Mouse (Mus musculus) hindbrain, embryonic 16.5 days (tissue): ENCODE results near the gene Aes. TPM values are rescaled to one million over a fixed set of nuclear protein-coding genes. Genes with fewer than 3 reads are reported as not detected.

Source experiments
- ATAC-seq: fragments of 200-750 bp; cut with Nextera tagmentation; 2 replicates; pipeline ENCODE4 v1.8.0; 2017; ENCODE audit warnings: moderate TSS enrichment, moderate library complexity
- H3K27ac ChIP-seq: fragments of 300-500 bp; sonication (generic); 2 replicates; pipeline ENCODE4 v1.5.1; 2014; ENCODE audit warnings: low read depth, mild to moderate bottlenecking, control low read depth, low read length, moderate library complexity
- H3K27me3 ChIP-seq: fragments of 300-500 bp; sonication (generic); replicated peaks from 2 replicates; pipeline ENCODE4 v1.6.1; 2014; ENCODE audit warnings: low read length; ENCODE audit not compliant: control insufficient read depth, insufficient read depth
- H3K36me3 ChIP-seq: fragments of 300-500 bp; sonication (generic); 2 replicates; pipeline ENCODE4 v1.6.1; 2014; ENCODE audit warnings: mild to moderate bottlenecking, low read length, moderate library complexity, mixed read lengths; ENCODE audit not compliant: control insufficient read depth, insufficient read depth
- H3K4me1 ChIP-seq: fragments of 300-500 bp; sonication (generic); 2 replicates; pipeline ENCODE4 v1.6.1; 2014; ENCODE audit warnings: low read depth, low read length; ENCODE audit not compliant: control insufficient read depth, insufficient read depth
- H3K4me2 ChIP-seq: fragments of 300-500 bp; sonication (generic); 2 replicates; pipeline ENCODE4 v1.6.1; 2014; ENCODE audit warnings: mild to moderate bottlenecking, low read length, control low read depth, moderate library complexity
- H3K4me3 ChIP-seq: fragments of 300-500 bp; sonication (generic); 2 replicates; pipeline ENCODE4 v1.5.1; 2014; ENCODE audit warnings: mild to moderate bottlenecking, low read length, control low read depth, moderate library complexity
- H3K9ac ChIP-seq: fragments of 300-500 bp; sonication (generic); 2 replicates; pipeline ENCODE4 v1.6.1; 2014; ENCODE audit warnings: low read depth, mild to moderate bottlenecking, control low read depth, low read length, moderate library complexity
- H3K9me3 ChIP-seq: fragments of 300-500 bp; sonication (generic); 2 replicates; pipeline ENCODE4 v1.6.1; 2014; ENCODE audit warnings: mild to moderate bottlenecking, low read length, moderate library complexity; ENCODE audit not compliant: control insufficient read depth
- WGBS: fragments of 180-500 bp; shearing (Covaris S2); extraction: QIAGEN DNeasy Blood & Tissue Kit; methylation state at CpG from one replicate; pipeline ENCODE4 v1.1.7; 2014; 5-methylcytosine and 5-hydroxymethylcytosine counted together
- polyA plus RNA-seq: library from polyadenylated mRNA; unstranded; fragments of >200 nt; fragmentation: Nextera tagmentation; extraction: Ambion mirVana; gene quantifications from 2 replicates; pipeline ENCODE4 v1.2.1, GENCODE M21; 2015

The Aes gene
- polyA plus RNA-seq, 1 experiment from 2014 or later, result 457 TPM

- ATAC-seq, result no peak
- Histone ChIP-seq H3K27me3 (peaks cover 6% of the 10 kb centered on the region; the same call in 1 of the 2 replicates), H3K4me1 (no peaks in the 10 kb centered on the region), H3K9me3 (no peaks in the 10 kb centered on the region), H3K4me2 (no peak within 1 kb of the TSS), H3K4me3 (no peak within 1 kb of the TSS), H3K27ac (no peak within 1 kb of the TSS), H3K9ac (0 out of 2 replicates have a peak within 1 kb of the TSS, but pooled peaks have one; percentile 24), H3K36me3 (no peaks in the 10 kb centered on the region; the same call in 1 of the 2 replicates)
- WGBS, result 37% methylated on average over 7 of the region's 9 CpGs
Observed at GRCm38 (mm10) chr10:81524051-81524605, 35.2 kb upstream of the Aes start, which contains the start of gene Gna15. Gna15 (minus strand) TSS chr10:81524225.

DNA sequence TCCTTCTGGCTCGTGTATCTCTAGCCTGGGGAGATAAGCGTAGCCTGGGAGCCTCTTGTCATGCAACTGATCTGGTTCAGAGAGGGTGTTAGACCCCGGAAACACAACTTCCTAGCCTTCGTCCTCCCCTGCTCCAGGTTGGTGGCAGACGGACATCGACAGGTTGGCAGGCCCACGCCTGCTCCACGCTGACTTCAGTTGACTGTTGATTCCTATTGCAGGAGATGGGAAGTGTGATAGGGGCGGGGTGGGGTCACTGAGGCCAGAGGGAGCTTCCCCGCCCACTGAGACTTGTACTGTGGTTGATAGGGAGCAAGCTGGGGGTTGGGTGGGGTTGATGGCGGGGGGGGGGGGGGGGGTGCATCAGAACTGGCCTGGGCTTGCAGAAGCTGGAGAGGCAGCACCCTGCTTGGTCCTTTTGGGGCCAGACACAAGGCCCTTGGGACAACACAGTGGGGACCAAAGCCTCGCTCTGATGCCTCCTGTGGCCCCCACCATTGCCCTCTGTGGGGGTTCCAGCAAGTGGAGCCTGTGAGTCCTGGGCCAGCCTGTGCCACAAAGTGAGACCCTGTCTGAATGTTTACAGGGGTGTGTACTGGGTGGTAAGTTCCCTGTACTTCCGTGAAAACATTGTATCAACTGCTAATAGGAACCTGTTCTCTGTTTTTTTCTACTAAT is 34.1 kb upstream of the Aes start:
- no peak for ATAC-seq
- H3K4me3 ChIP-seq, result no peak overlapping the region
- 60% methylated on average over 12 of the region's 13 CpGs for WGBS
- no peak overlapping the region for H3K9ac ChIP-seq
- no peaks in the 10 kb centered on the region for H3K9me3 ChIP-seq
- H3K27me3 ChIP-seq, result 0 out of 2 replicates have a peak, but pooled peaks cover 2% of the 10 kb centered on the region
- H3K27ac ChIP-seq, result no peak overlapping the region
- no peak overlapping the region for H3K4me2 ChIP-seq
- no peaks in the 10 kb centered on the region for H3K4me1 ChIP-seq
- H3K36me3 ChIP-seq, result peaks cover 10% of the 10 kb centered on the region

DNA sequence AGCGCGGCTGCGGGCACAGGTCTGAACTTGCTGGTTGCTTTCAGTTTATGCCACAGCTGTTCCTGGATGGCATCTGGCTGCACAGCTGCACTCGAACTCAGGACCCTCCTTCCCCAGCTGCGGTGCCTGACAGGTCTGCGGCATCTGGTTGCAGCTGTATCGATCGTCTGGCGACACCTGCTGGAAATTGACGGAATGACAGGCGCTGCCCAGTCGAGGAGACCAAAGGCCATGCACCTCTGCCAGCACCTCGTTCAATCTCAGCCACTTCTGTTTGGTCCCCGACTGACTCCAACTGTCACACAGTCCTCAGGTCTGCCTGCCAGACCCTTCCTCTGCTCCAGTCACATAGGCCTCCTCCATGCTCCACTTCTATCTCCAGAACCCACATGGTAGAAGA is 32.5 kb upstream of the Aes start:
- 17% methylated on average over 14 of the region's 14 CpGs for WGBS
- Histone ChIP-seq H3K9me3 (no peaks in the 10 kb centered on the region), H3K4me2 (no peak overlapping the region), H3K4me3 (no peak overlapping the region), H3K27me3 (0 out of 2 replicates have a peak, but pooled peaks cover 2% of the 10 kb centered on the region), H3K36me3 (peaks cover 20% of the 10 kb centered on the region), H3K4me1 (no peaks in the 10 kb centered on the region), H3K9ac (no peak overlapping the region), H3K27ac (no peak overlapping the region)
- ATAC-seq, result 0 out of 2 replicates have a peak, but pooled peaks have one; percentile 35

GRCm38 (mm10) chr10:81534826-81535225 is 24.5 kb upstream of the Aes start:
- Histone ChIP-seq H3K4me2 (no peak overlapping the region), H3K27ac (no peak overlapping the region), H3K27me3 (no peaks in the 10 kb centered on the region), H3K9ac (no peak overlapping the region), H3K9me3 (no peaks in the 10 kb centered on the region), H3K36me3 (peaks cover 17% of the 10 kb centered on the region), H3K4me1 (no peaks in the 10 kb centered on the region), H3K4me3 (no peak overlapping the region)
- ATAC-seq, result no peak
- WGBS, result 68% methylated on average over 16 of the region's 16 CpGs

DNA sequence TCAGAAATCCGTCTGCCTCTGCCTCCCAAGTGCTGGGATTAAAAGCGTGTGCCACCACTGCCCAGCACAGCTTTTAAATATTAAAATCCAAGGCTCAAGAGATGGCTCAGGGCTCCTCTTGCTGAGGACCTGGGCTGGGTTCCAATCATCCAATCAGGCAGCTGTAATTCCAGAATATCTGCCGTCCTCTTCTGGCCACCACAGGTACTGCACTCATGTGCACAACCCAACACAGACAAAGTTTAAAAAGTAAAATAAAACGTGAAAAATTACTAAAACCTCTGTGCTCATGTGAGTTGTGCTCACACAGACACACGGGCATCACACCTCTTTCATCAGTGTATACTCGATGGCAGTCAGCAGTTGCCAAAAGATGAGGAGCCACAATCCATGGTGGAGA is 22.6 kb upstream of the Aes start:
- Histone ChIP-seq H3K4me1 (peaks cover 7% of the 10 kb centered on the region), H3K27ac (no peak overlapping the region), H3K4me3 (no peak overlapping the region), H3K36me3 (peaks cover 4% of the 10 kb centered on the region), H3K27me3 (no peaks in the 10 kb centered on the region), H3K4me2 (no peak overlapping the region), H3K9ac (no peak overlapping the region), H3K9me3 (no peaks in the 10 kb centered on the region)
- ATAC-seq, result no peak
- 81% methylated on average over 6 of the region's 6 CpGs for WGBS

- Histone ChIP-seq H3K4me2 (no peak overlapping the region), H3K27me3 (no peaks in the 10 kb centered on the region), H3K27ac (no peak overlapping the region), H3K4me3 (no peak overlapping the region), H3K36me3 (peaks cover 4% of the 10 kb centered on the region), H3K9ac (no peak overlapping the region), H3K9me3 (no peaks in the 10 kb centered on the region), H3K4me1 (peaks cover 13% of the 10 kb centered on the region)
- no peak for ATAC-seq
- whole genome bisulfite sequencing, result 93% methylated on average over 2 of the region's 2 CpGs
Observed at GRCm38 (mm10) chr10:81537429-81537828, 21.9 kb upstream of the Aes start.

- 90% methylated on average over 3 of the region's 3 CpGs for WGBS
- no peak overlapping the region for H3K9ac ChIP-seq
- ATAC-seq, result no peak
- H3K4me1 ChIP-seq, result peaks cover 23% of the 10 kb centered on the region
- no peak overlapping the region for H3K4me2 ChIP-seq
- H3K9me3 ChIP-seq, result no peaks in the 10 kb centered on the region
- H3K27me3 ChIP-seq, result no peaks in the 10 kb centered on the region
- H3K36me3 ChIP-seq, result no peaks in the 10 kb centered on the region
- no peak overlapping the region for H3K4me3 ChIP-seq
- no peak overlapping the region for H3K27ac ChIP-seq
Observed at GRCm38 (mm10) chr10:81538321-81539048, 20.8 kb upstream of the Aes start.

DNA sequence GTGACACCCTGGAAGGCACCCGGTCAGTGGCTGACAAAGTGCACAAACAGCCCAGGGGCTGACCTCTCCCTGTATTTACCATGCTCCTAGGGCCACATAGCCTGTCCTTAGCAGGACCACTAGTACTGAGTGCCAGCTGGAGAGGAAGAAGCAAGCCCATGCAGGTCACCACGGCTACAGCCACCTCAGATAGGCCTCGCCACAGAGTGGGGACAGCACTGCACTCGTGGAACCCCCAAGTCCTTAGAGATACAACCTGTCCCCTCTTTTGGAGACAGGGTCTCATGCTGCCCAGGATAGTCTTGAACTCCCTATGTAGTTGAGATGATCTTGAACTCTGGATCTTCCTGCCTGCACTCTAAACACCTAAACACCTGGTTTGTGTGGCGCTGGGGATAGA is 17.9 kb upstream of the Aes start:
- peaks cover 29% of the 10 kb centered on the region for H3K4me1 ChIP-seq
- H3K27me3 ChIP-seq, result no peaks in the 10 kb centered on the region
- 82% methylated on average over 5 of the region's 5 CpGs for WGBS
- H3K27ac ChIP-seq, result no peak overlapping the region
- H3K4me3 ChIP-seq, result no peak overlapping the region
- no peaks in the 10 kb centered on the region for H3K36me3 ChIP-seq
- no peak overlapping the region for H3K9ac ChIP-seq
- H3K9me3 ChIP-seq, result no peaks in the 10 kb centered on the region
- H3K4me2 ChIP-seq, result no peak overlapping the region
- ATAC-seq, result no peak

- Histone ChIP-seq H3K4me2 (no peak overlapping the region), H3K9me3 (no peaks in the 10 kb centered on the region), H3K9ac (0 out of 2 replicates have a peak overlapping the region, but pooled peaks have one; percentile 19), H3K36me3 (no peaks in the 10 kb centered on the region), H3K27me3 (no peaks in the 10 kb centered on the region), H3K4me1 (peaks cover 29% of the 10 kb centered on the region), H3K27ac (no peak overlapping the region), H3K4me3 (no peak overlapping the region)
- WGBS, result 86% methylated on average over 10 of the region's 10 CpGs
- ATAC-seq, result no peak
Observed at GRCm38 (mm10) chr10:81541803-81542202, 17.5 kb upstream of the Aes start.
